Mouse (Mus musculus) gastrocnemius, adult 18-20 months (tissue): Measurements from ENCODE around the gene Serpina1e. TPM values are rescaled to one million over a fixed set of nuclear protein-coding genes. Genes with fewer than 3 reads are reported as not detected.

ENCODE experiments used
- DNase-seq: peaks from one replicate; pipeline ENCODE4 v3.0.0; 2021; ENCODE audit warnings: low spot score
- long read RNA-seq, 2 experiments: library from polyadenylated mRNA; stranded (forward); transcript quantifications; one replicate each; pipeline ENCODE4 v2.0.0; 2021
- total RNA-seq, 2 experiments: library from RNA; stranded (reverse); gene quantifications; 2 replicates each; pipeline ENCODE4 v1.2.3; 2021

The Serpina1e gene
- under 1 TPM in 1 of 2 experiments, not detected in 1; 0.47 TPM for total RNA-seq
- long read RNA-seq, experiment 1 = 0 reads
- long read RNA-seq, experiment 2 = 0 reads

- DNase-seq = no peak
Measured at GRCm38 (mm10) chr12:103958798-103959197, at the start of gene Serpina1e. Gene Serpina1e (minus strand): TSS chr12:103958975.

GRCm38 (mm10) chr12:104004689-104005088, 45.9 kb upstream of the Serpina1e start:
- DNase-seq = no peak

GRCm38 (mm10) chr12:104003238-104003612, 44.5 kb upstream of the Serpina1e start:
- no peak for DNase-seq

- DNase-seq = peak; percentile 15
Measured at GRCm38 (mm10) chr12:104002569-104003237, 43.9 kb upstream of the Serpina1e start.

GRCm38 (mm10) chr12:104000594-104000993, 41.8 kb upstream of the Serpina1e start:
- DNase-seq = no peak

- DNase-seq = no peak
Measured at GRCm38 (mm10) chr12:103999611-104000010, 40.8 kb upstream of the Serpina1e start.

GRCm38 (mm10) chr12:103996513-103996912, 37.7 kb upstream of the Serpina1e start:
- no peak for DNase-seq

- DNase-seq = peak; percentile 47
Measured at GRCm38 (mm10) chr12:103995292-103996072, 36.7 kb upstream of the Serpina1e start.

GRCm38 (mm10) chr12:103992945-103993344, 34.2 kb upstream of the Serpina1e start:
- DNase-seq = no peak

GRCm38 (mm10) chr12:103989857-103990256, 31.1 kb upstream of the Serpina1e start, which contains the start of gene Serpina11:
Gene Serpina11 (minus strand): TSS chr12:103989957.
- DNase-seq = no peak

- no peak for DNase-seq
Measured at GRCm38 (mm10) chr12:103989514-103989767, 30.7 kb upstream of the Serpina1e start.

- no peak for DNase-seq
Measured at GRCm38 (mm10) chr12:103988754-103989513, 30.2 kb upstream of the Serpina1e start.

- no peak for DNase-seq
Measured at GRCm38 (mm10) chr12:103985868-103986267, 27.1 kb upstream of the Serpina1e start.

- DNase-seq = no peak
Measured at GRCm38 (mm10) chr12:103984935-103985334, 26.2 kb upstream of the Serpina1e start.

- no peak for DNase-seq
Measured at GRCm38 (mm10) chr12:103981646-103982360, 23.0 kb upstream of the Serpina1e start.

- no peak for DNase-seq
Measured at GRCm38 (mm10) chr12:103978294-103978693, 19.5 kb upstream of the Serpina1e start.

GRCm38 (mm10) chr12:103977846-103978245, 19.1 kb upstream of the Serpina1e start:
- DNase-seq = no peak

- no peak for DNase-seq
Measured at GRCm38 (mm10) chr12:103977060-103977459, 18.3 kb upstream of the Serpina1e start.

GRCm38 (mm10) chr12:103971080-103971479, 12.3 kb upstream of the Serpina1e start:
- DNase-seq = no peak

GRCm38 (mm10) chr12:103969577-103970116, 10.9 kb upstream of the Serpina1e start:
- DNase-seq = no peak

GRCm38 (mm10) chr12:103966761-103967160, 8.0 kb upstream of the Serpina1e start:
- no peak for DNase-seq
